In genomic region chrX:36112422-36112750, GRCm38 (mm10) we compare ENCODE assay signal across 8 mouse cellular contexts. TPM values are rescaled to one million over a fixed set of nuclear protein-coding genes. Genes with fewer than 3 reads are reported as not detected.
A peak's percentile ranks its signal among the peaks of the same experiment; 100 is the strongest.
DNase-seq lines count a peak whose midpoint lies in the region; ATAC-seq lines count a peak whose summit lies in the region.

No protein-coding gene starts in this region.

- H3K9me3 ChIP-seq in kidney, embryonic 14.5 days (ENCODE audit: control insufficient read depth, low read length): no peaks in the 10 kb centered on the region
- H3K9me3 ChIP-seq in embryonic facial prominence, embryonic 11.5 days (replicated peaks; ENCODE audit: control insufficient read depth, low read length): no peaks in the 10 kb centered on the region
- no peaks in the 10 kb centered on the region for H3K9me3 ChIP-seq in hindbrain, embryonic 15.5 days
- no peaks in the 10 kb centered on the region for H3K9me3 ChIP-seq in midbrain, embryonic 15.5 days

- H3K27me3 ChIP-seq in kidney, embryonic 14.5 days (ENCODE audit: control insufficient read depth, insufficient read depth, low read length): no peaks in the 10 kb centered on the region
- H3K27me3 ChIP-seq in embryonic facial prominence, embryonic 11.5 days (ENCODE audit: control insufficient read depth, insufficient read depth, low read length): no peaks in the 10 kb centered on the region
- no peaks in the 10 kb centered on the region for H3K27me3 ChIP-seq in hindbrain, embryonic 15.5 days
- no peaks in the 10 kb centered on the region for H3K27me3 ChIP-seq in midbrain, embryonic 15.5 days (replicated peaks)

- intact Hi-C loops in left cerebral cortex, postnatal 10 days (cut with DNase I): no loop called here

- no peak for ATAC-seq in kidney, embryonic 14.5 days (ENCODE audit: low FRiP score, low TSS enrichment)
- no peak for ATAC-seq in embryonic facial prominence, embryonic 11.5 days (replicated peaks; ENCODE audit: insufficient number of reproducible peaks, low FRiP score, low TSS enrichment, low read depth)
- no peak; the same call in 1 of the 2 replicates for ATAC-seq in hindbrain, embryonic 15.5 days (ENCODE audit: low FRiP score, low read depth)
- no peak for ATAC-seq in midbrain, embryonic 15.5 days (replicated peaks)

- 23% methylated on average over 9 of the region's 9 CpGs for WGBS in kidney, embryonic 14.5 days
- 29% methylated on average over 9 of the region's 9 CpGs for WGBS in embryonic facial prominence, embryonic 11.5 days
- WGBS in hindbrain, embryonic 15.5 days: 14% methylated on average over 9 of the region's 9 CpGs
- WGBS in midbrain, embryonic 15.5 days: 20% methylated on average over 9 of the region's 9 CpGs

- no peak overlapping the region for H3K27ac ChIP-seq in kidney, embryonic 14.5 days (ENCODE audit: low read depth, low read length)
- no peak overlapping the region for H3K27ac ChIP-seq in embryonic facial prominence, embryonic 11.5 days (replicated peaks; ENCODE audit: low read depth, low read length)
- no peak overlapping the region for H3K27ac ChIP-seq in hindbrain, embryonic 15.5 days (replicated peaks)
- H3K27ac ChIP-seq in midbrain, embryonic 15.5 days: no peak overlapping the region

- H3K9ac ChIP-seq in kidney, embryonic 14.5 days (ENCODE audit: low read depth, low read length): peak overlapping the region; percentile 69
- peak overlapping the region; percentile 57 for H3K9ac ChIP-seq in embryonic facial prominence, embryonic 11.5 days (replicated peaks; ENCODE audit: low read length)
- peak overlapping the region; percentile 40 for H3K9ac ChIP-seq in hindbrain, embryonic 15.5 days
- peak overlapping the region; percentile 52 for H3K9ac ChIP-seq in midbrain, embryonic 15.5 days

- H3K36me3 ChIP-seq in kidney, embryonic 14.5 days (ENCODE audit: control insufficient read depth, insufficient read depth, low read length): no peaks in the 10 kb centered on the region
- no peaks in the 10 kb centered on the region for H3K36me3 ChIP-seq in embryonic facial prominence, embryonic 11.5 days (replicated peaks; ENCODE audit: control insufficient read depth, insufficient read depth, low read depth, low read length)
- H3K36me3 ChIP-seq in hindbrain, embryonic 15.5 days: no peaks in the 10 kb centered on the region
- no peaks in the 10 kb centered on the region for H3K36me3 ChIP-seq in midbrain, embryonic 15.5 days (replicated peaks)

- peak overlapping the region; percentile 50 for H3K4me3 ChIP-seq in kidney, embryonic 14.5 days (ENCODE audit: low read length)
- peak overlapping the region; percentile 46 for H3K4me3 ChIP-seq in embryonic facial prominence, embryonic 11.5 days (ENCODE audit: low read depth, low read length)
- peak overlapping the region; percentile 53 for H3K4me3 ChIP-seq in hindbrain, embryonic 15.5 days
- H3K4me3 ChIP-seq in midbrain, embryonic 15.5 days: peak overlapping the region; percentile 50

- H3K4me2 ChIP-seq in kidney, embryonic 14.5 days (replicated peaks; ENCODE audit: low read depth, low read length): peak overlapping the region; percentile 50
- peak overlapping the region; percentile 64 for H3K4me2 ChIP-seq in embryonic facial prominence, embryonic 11.5 days (ENCODE audit: low read depth, low read length)
- peak overlapping the region; percentile 82 for H3K4me2 ChIP-seq in hindbrain, embryonic 15.5 days
- H3K4me2 ChIP-seq in midbrain, embryonic 15.5 days: peak overlapping the region; percentile 69

- H3K4me1 ChIP-seq in kidney, embryonic 14.5 days (ENCODE audit: control insufficient read depth, insufficient read depth, low read length): no peaks in the 10 kb centered on the region
- H3K4me1 ChIP-seq in embryonic facial prominence, embryonic 11.5 days (ENCODE audit: control insufficient read depth, insufficient read depth, low read length): no peaks in the 10 kb centered on the region
- no peaks in the 10 kb centered on the region for H3K4me1 ChIP-seq in hindbrain, embryonic 15.5 days (replicated peaks)
- 0 out of 2 replicates have a peak, but pooled peaks cover 3% of the 10 kb centered on the region for H3K4me1 ChIP-seq in midbrain, embryonic 15.5 days

- no peak for DNase-seq in kidney, adult 9 months
- peak; percentile 1 for DNase-seq in embryonic facial prominence, embryonic 11.5 days (ENCODE audit: low spot score)
- no peak for DNase-seq in left cerebral cortex, postnatal 10 days (ENCODE audit: extremely low spot score in 1 of 2, low spot score in 2 of 2)
- DNase-seq in gastrocnemius, postnatal 25 days: no peak
- no peak for DNase-seq in ovary, postnatal 14 days (ENCODE audit: low spot score)

RNA-seq across cellular contexts. Expression of gene Il13ra1, which starts 0.5 kb away (rescaled TPM):
- polyA plus RNA-seq in kidney, embryonic 14.5 days (2014; fragmentation: Nextera tagmentation; extraction: Ambion mirVana): 19.0 and 27.0 TPM in 2 replicates
- 7.6 and 9.5 TPM in 2 replicates for polyA plus RNA-seq in embryonic facial prominence, embryonic 11.5 days (2014; fragmentation: Nextera tagmentation; extraction: Ambion mirVana)
- polyA plus RNA-seq in hindbrain, embryonic 15.5 days (2015; fragmentation: Nextera tagmentation; extraction: Ambion mirVana): 6.1 and 7.8 TPM in 2 replicates
- polyA plus RNA-seq in midbrain, embryonic 15.5 days (2015; fragmentation: Nextera tagmentation; extraction: Ambion mirVana): 6.5 and 7.1 TPM in 2 replicates
- total RNA-seq in left cerebral cortex, postnatal 10 days (2021): 1 to 10 TPM; 4.2 to 5.2 TPM
- total RNA-seq in gastrocnemius, postnatal 25 days (2021): 1 to 10 TPM; 2.1 to 2.2 TPM
